Mouse (Mus musculus): ENCODE data around the gene Gigyf1.

Gene Gigyf1

DNA sequence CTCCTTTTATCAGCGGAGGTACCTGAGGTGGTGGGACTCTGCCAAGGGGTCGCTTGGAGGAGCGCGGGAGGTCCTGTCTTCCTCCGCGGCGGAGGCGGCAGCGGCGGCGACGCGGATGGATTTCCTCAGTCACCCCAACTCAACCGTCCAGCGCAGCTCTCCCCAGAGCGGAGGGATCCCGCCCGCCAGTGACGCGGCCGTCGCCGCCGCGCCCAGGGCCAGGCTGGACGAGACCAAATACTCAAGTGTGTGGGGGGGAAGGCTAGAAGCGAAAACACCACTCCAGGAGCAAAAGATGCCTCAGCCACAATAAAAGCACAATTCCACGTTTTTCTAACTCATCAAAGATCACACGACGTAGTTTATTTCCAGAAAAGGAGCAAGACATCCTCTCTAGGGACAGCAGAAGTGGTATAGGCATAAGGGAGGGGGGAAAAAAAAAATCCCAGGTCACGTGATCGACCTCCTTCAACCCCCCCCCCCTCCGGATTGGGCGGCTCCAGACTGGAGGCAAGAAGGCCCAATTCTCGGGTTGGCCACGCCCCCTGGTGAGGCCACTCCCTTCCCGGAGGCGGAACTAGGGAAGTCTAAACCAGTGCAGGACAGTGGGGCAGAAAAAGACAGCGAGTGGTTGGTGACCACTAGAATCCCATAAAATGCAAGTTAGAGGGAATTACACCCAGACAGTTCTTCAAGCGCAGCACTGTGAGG, 14.9 kb downstream of the Gigyf1 start, which contains the start of the genes Epo and Gnb2:
Epo (minus strand) TSS at position 126 of the 711 bp plus-strand sequence.
Gnb2 (minus strand) TSS at position 394 of the 711 bp plus-strand sequence.
- DNase-seq (ENCODE audit: low spot score) = peak; percentile 98

DNA sequence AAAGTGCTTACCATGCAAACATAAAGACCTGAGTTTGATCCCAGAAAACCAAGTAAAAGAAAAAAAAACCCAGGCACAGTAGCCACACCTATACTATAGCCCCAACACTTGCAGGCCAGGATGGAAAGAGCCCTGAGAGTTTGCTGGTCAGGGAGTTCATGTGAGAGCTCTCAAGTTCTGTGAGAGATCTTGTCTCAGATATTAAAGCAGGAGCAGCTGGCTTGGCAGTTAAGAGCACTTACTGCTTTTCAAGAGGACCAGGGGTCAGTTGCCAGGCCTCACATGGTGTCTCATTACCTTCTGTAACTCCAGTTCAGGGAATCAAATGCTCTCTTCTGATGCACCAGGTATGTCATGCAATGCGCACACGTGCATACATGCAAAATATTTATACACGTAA, 16.4 kb downstream of the Gigyf1 start:
- no peak for DNase-seq (ENCODE audit: low spot score)

DNA sequence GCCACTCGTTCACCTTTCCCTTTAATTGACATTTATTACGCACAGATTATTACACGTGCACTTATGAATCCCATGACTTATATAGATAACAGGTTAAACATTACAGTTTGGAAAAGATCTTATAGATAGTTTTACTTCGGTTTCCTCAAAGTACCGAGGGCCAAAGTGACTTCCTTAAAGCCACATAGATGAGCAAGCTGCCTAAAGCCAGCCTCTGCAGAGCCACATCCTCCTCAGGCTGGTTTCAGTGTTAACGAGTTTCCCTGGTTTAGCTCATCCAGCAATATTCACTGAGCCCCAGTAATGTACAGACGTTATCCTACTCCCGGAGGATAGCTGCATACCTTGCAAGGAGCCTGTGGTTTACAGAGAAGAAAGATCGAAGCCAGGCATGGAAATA, 17.0 kb downstream of the Gigyf1 start:
- no peak for DNase-seq (ENCODE audit: low spot score)

DNA sequence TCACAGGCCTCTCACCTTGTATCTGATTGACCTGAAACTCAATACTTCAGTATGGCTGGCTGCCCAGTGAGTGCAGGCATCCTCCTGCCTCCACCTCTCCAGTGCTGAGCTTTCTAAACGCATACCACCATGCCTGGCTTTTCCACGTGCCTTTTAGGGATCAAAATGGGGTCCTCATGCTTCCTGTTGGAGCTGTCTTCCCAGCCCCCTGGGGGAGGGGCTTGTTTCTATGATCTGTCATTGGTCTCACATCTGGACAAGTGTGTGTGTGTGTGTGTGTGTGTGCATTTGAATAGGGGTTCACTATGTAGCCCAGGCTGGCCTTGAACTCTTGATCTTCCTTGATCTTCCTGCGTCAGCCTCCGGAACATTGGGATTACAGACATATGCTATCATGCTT, 19.1 kb downstream of the Gigyf1 start:
- DNase-seq (ENCODE audit: low spot score) = no peak

DNA sequence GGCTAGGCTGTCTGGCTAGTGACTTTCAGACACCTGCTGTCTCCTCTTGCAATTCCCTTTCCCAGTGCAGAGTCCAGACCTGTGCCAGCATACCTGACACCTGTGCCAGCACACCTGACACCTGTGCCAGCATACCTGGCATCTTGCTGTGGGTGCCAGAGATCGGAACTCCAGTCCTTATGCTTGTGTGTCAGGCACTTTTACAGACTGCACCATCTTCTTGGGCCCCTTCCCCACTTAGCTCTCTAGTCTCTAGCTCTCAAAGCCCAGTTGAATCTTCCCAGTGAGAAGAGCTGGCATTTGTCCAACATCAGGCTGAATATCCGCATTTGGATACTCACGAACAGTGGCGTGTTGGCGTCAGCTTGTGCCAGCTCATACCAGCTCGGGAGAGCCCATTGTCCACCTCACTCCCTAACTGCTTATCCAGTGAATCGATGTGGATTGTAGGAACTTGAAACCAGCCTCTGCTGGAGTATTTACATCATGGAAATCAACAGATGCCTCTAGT, 21.0 kb downstream of the Gigyf1 start:
- no peak for DNase-seq (ENCODE audit: low spot score)

DNA sequence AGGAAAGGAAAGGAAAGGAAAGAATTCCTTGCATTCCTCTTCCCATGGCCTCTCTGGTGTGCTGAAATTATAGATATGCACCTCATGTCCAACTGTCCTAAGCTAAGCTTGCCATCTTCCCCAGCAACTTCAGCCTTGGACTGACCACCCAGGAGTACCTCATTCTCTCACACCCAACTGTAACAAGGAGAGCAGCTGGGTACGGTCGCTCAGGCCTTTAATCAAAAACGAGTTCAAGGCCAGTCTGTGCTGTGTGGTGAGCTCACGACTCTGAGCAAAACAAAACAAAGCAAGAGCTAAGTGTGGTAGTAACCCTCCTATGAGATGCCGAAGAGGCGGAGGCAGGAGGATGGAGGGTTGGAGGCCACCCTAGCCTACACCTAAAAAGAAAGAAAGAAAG, 22.6 kb downstream of the Gigyf1 start:
- no peak for DNase-seq (ENCODE audit: low spot score)

DNA sequence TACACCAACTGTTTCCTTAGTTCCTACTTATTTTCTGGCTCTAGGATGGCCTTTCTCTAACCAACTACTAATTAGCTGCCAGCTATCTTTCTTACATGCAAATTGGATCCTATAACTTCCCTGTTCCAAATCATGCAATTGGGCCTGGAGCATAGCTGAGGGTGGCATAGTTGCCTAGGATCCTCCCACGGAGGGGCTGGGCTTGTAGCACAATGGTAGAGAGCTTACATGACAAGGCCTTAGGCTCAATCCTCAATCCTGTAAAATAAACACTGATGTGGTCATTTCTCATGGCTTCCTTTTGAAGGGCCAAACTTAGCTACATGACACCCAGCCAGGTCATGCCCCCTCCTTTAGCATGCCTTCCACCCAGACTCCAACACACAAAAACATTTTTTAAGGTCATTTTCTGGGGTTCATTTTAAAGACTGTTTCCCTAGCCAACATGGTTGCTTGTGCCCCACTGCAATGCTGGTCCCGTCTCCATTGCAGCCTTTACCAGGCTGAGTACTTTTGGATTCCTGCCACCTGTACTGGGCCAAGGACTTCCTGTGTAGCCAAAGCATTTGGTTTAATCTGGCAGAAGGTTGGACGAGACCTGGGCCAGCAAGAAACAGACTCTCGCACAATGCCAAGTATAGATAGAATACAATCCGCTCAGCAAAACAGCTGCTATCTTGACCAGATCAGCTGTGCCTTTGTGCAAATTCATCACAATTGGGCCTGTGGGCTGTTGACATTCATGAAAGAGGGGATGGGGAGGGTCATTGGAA, 23.6 kb downstream of the Gigyf1 start:
- DNase-seq (ENCODE audit: low spot score) = no peak

DNA sequence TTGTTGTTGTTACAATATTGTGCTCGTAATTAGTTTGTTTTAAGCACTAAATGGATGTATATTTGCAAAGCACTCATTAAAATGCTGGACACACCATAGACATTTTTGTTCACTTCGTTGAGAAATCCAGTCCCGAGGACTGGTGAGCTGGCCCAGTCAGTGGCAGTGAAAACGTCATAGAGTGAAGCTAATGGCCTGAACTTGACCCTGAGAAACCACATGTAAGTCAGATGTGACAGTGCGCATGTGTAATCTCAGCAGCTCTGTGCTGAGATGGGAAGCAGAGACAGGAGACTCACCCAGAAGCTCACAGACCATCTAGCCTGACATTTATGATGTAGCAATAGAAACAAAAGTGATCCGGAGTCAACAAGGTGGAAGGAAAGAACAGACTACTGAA, 26.6 kb downstream of the Gigyf1 start:
- DNase-seq (ENCODE audit: low spot score) = no peak

DNA sequence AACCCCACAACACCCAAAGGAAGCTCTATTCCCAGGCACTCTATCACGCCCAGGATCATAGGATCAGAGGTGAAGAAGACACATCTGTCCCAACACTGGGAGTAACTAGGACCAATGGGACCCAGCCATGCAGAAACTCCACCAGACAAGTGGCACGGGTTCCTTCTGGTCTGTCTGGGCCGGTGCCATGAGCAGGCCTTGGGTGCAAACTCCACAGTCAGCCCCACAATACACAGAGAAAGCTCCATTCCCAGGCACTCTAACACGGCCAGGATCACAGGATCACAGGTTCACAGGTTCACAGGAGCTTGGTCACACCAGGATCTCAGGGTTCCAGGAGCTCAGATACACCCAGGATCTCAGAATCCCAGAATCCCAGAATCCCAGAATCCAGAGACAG, 27.2 kb downstream of the Gigyf1 start:
- DNase-seq (ENCODE audit: low spot score) = no peak

DNA sequence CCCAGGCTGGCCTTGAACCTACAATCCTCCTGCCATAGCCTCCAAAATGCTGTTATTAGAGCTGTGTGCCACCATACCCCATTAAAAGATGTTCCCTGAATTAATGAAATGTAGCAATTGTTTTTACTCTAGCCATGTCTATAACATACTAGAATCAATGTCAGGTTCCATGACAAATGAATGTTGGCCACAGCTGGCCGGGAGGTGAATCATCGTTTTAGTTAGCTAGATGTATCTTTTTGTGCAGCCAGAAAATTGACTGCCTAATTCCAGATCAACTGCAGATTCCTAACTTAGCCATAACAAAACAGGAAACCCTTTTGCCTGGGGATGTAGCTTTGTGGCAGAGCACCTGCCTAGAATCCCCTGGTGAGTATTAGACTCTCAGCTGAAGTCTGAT, 31.5 kb downstream of the Gigyf1 start:
- DNase-seq (ENCODE audit: low spot score) = no peak

DNA sequence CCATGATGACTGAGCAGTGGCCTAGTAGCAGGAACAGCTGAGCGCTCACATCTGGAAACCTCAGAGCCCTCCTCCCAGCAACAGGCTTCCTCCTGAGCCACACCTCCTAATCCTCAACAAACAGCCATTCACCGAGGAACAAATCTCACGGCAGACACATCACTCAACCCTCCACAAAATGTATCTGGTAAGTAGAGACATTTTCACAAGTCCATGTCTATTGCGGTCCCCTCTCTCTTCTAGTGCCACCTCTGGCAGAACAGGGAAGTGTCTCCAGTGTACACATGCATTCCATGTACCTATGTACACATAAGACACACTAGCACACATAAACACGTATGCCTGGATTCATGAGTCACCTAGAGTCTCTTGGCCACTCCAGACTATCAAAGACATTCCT, 32.8 kb downstream of the Gigyf1 start:
- no peak for DNase-seq (ENCODE audit: low spot score)

DNA sequence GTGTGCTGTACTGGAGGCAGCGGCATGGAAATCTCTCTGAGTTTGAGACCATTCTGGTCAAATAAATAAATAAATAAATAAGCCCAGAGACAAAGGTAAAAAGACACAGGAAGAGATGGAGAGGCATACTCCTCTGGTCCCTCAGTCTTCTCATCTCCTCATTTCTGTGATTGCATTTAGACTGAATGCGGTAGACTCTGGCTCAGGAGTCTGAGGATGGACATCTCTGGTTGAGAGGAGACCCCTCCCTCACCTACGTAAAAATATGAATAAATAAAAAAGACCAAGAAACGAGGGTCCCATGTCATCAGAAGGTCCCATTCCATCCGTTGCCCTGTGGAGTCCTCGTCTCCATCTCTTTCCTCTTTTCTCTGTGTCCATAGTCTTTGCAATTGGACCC, 34.7 kb downstream of the Gigyf1 start:
- DNase-seq (ENCODE audit: low spot score) = no peak

DNA sequence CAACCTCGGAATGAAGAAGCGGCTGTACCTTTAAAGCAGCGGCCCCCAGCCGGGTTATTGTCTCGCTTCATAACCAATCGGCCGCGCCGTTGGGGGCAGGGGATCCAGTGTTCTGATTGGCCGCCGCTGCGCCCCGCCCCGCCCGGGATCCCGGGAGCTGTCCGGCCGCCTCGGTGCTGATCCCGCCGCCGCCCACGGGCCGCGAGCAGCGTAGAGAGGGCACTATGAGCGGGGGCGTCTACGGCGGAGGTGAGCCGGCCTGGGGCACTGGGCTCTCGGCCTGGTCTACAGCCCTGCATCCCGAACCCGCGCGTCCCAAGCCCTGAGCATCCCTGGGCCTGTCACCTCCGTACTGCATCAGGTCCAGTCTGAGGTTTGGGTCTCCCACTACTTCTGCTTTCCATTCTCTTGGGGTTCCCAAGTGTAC, 35.1 kb downstream of the Gigyf1 start, which contains the start of gene Actl6b:
Actl6b (plus strand) TSS at position 107 of the 427 bp plus-strand sequence.
- DNase-seq (ENCODE audit: low spot score) = peak; percentile 66

DNA sequence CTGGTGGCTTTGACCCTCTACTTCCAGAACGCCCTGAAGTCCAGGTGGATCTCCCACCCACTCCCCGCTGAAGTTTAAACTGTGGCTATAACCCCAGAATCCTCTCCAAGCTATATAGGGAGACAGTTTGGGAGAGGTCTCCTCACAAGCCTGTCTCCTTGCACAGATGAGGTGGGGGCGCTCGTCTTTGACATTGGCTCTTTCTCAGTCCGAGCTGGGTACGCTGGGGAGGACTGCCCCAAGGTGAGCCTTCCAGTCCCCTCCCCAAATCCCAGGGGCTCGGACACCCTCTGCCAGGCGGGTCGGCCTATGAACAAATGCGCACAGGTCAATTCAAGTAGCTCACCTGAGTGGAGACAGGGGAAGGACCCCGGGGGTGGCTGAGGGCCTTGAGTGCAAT, 35.5 kb downstream of the Gigyf1 start:
- DNase-seq (ENCODE audit: low spot score) = no peak

DNA sequence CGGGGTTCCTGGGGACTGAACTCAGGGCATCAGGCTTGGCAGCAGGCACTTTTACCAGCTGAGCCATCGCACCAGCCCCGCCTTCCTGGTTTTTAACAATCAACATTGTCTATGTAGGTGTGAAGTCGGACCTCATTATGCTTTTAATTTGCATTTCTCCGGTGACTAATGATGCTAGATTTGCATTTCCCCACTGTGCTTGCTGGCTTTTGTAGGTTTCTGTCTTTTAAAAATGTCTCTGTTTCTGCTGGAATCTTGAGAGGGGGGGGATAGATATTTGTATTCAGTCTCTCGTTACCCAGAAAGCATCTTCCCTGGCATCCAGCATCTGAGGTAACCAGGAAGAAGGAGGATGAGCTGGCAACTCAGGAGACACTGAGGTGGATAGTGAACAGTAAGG, 43.2 kb downstream of the Gigyf1 start:
- DNase-seq (ENCODE audit: low spot score) = no peak

DNA sequence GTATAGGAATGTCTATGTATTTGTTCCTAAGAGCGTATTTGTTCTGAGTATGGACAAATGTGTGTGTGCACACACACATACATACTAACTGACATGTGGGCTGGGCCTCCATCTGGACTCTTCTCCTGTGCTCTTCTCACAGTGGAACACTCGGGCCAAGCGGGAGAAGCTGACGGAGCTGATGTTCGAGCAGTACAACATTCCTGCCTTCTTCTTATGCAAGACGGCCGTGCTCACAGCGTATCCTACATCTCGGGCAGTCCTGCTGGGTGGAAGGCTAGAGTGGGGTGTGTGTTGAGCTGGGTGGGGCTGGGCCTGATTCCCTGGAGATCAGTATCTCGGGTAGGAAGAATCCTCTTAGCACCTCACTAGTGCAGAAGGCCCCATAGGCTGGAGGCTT, 44.6 kb downstream of the Gigyf1 start:
- no peak for DNase-seq (ENCODE audit: low spot score)

DNA sequence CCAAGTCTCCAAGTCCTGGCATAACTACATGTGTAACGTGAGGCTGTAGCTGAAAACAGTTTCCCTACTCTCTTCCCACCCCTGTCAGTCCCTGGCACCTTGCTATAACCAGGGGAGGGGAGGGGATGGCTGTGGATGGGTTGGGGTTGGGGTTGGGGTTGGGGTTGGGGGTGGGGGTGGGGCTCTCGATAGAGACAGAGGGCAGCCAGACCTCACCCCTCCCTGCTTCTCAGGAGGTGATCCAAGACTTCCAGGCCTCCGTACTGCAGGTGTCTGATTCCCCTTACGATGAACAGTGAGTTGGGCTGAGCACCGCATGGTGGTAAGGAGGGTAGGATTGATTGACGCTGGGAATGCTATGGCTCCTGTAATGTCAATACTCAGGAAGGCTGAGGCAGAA, 47.4 kb downstream of the Gigyf1 start:
- DNase-seq (ENCODE audit: low spot score) = no peak

DNA sequence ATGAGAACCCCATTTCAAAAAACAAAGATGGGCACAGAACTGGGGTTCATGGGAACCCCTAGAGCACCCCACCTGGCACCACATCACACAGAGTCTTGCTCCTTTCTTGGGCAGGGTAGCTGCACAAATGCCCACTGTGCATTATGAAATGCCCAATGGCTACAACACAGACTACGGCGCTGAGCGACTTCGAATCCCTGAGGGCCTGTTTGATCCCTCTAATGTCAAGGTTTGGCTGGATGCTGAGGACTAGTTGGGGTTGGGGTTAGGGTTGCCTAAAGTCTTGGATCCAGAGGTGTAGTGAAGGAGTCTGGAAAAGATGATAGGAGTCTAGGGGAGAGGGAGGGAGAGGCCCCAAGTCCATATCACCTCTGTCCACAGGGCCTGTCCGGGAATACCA, 48.1 kb downstream of the Gigyf1 start:
- DNase-seq (ENCODE audit: low spot score) = no peak

DNA sequence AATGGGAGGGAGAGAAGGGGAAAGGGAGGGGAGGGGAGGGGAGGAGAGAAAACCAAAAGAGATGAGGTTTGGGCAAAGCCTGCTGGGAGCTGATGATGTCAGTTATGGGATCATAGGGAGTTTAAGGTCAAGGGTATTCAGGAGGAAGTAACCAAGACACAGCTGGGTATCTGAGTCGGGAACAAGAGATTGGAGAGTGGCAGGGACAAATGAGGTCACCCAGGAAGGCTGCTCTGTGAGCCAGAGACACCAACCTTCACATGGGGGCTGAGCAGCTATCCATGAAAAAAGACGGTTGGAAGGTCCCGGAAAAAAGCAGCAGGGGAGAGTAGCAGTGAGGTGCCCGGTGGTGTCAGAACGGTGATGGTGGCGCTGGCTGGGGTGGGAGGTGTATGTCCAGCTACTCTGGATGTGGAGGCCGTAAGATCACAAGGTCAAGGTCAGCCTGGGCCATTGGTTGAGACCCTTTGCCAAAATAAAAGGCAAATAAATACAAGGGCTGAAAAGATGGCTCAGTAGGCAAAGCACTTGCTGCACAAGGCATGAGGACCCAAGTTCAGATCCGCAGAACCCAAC, 50.0 kb downstream of the Gigyf1 start:
- DNase-seq (ENCODE audit: low spot score) = no peak

DNA sequence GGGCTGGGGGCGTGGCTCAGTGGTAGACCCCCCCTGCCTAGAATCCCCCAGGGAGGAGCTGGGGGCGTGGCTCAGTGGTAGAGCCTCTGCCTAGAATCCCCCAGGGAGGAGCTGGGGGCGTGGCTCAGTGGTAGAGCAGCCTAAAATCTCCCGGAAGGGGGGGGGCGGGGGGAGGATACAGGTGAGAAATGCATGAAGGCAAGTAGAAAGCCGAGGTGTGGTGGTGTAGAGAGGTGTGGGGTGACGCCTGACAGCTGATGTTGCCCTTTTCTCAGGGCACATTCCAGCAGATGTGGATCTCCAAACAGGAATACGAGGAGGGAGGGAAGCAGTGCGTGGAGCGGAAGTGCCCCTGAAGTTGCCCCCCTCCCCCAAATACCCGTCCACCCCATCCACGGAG, 50.7 kb downstream of the Gigyf1 start:
- no peak for DNase-seq (ENCODE audit: low spot score)

DNA sequence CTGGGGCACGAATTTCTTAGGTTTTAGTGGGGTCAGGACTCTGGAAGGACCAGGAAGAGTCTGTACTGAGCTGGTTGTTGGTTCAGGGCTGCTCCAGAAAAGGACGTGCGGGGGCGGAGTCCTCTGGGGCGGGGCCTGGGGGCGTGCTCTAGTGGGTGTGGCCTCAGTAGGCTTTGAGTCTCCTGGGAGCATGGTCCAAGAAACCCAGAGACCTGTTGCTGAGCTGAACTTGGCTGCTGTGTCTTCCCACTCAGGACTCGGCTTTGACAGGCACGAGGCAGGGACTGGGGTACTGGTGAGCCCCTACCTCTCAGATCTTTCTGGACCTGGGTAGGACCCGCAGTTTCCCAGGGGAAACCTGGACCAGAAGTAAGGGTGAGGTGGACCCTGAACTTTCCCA, 51.3 kb downstream of the Gigyf1 start, which contains the start of gene Tfr2:
Tfr2 (plus strand) TSS at position 176 of the 400 bp plus-strand sequence.
- DNase-seq (ENCODE audit: low spot score) = peak; percentile 50

DNA sequence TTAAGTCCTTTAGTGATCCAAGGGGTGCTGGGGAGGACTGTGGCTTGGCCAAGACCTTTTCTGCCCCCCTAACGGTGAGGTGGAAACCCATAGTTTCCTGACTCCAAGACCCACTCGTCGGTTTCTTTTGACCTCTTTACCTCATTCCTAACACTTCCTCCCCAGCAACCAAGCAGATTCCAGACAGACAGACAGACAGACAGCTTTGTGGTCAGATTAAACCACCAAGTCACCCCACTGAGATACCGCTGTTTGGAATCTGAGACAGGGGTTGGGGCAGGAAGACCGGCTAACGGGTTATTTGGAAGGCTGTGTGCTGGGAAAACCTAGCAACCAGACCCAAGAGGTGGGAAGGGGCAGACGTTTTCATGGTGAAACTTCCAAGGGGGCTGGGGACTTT, 51.8 kb downstream of the Gigyf1 start:
- DNase-seq (ENCODE audit: low spot score) = no peak

All from yolk sac, embryonic 10.5 days (tissue).